Mouse (Mus musculus): ENCODE measurements around the gene Gpc5. TPM values are rescaled to one million over a fixed set of nuclear protein-coding genes. Genes with fewer than 3 reads are reported as not detected.

Gene Gpc5
- total and polyA plus RNA-seq, 3 experiments: 0.14 TPM; not detected in 2

DNA sequence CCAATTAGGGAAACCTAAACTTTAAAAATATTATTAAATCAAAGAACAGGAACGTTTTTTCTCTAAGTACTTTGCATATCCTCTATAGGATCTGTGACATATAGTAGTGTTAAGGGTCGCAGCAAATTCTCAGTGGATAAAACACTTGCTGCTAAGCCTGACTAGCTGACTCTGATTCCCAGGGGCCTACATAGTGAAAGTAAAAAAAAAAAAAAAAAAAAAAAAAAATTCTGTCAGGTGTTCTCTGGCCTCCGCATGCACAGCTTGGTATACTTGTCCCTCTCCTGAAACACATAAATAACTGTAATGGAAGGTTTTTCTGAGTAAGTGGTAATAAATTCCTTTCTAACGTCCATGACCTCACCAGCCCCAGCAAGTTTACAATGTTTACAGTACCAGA is 995.0 kb downstream of the Gpc5 start:
- no peaks in the 10 kb centered on the region for H3K27me3 ChIP-seq (replicated peaks)
- H3K9ac ChIP-seq (ENCODE audit: insufficient read depth, low read depth): no peak overlapping the region
- no peaks in the 10 kb centered on the region for H3K4me1 ChIP-seq (ENCODE audit: control insufficient read depth in 1 of 2, insufficient read depth in 2 of 2)
- no peak overlapping the region for H3K27ac ChIP-seq (ENCODE audit: insufficient read depth, low read depth)
- H3K9me3 ChIP-seq (replicated peaks; ENCODE audit: low read length): no peaks in the 10 kb centered on the region
- no peak overlapping the region for H3K4me2 ChIP-seq (ENCODE audit: insufficient read depth, low read depth, poor library complexity, severe bottlenecking)
- DNase-seq (ENCODE audit: extremely low read depth): no peak
- no peaks in the 10 kb centered on the region for H3K36me3 ChIP-seq (replicated peaks in 1 of 2; ENCODE audit: control insufficient read depth in 1 of 2, insufficient read depth in 1 of 2, low read length in 1 of 2)
- H3K4me3 ChIP-seq (replicated peaks in 1 of 3; ENCODE audit: low read depth in 2 of 3, low read length in 2 of 3, poor library complexity in 1 of 3): no peak overlapping the region
- dilution Hi-C loops (cut with MboI; ENCODE audit: extremely low pct_ligation_motif_present, extremely low pct_unique_long_range_greater_than_20kb, low sequenced_read_pairs) (no loop called here), in situ Hi-C loops (cut with MboI; ENCODE audit: low pct_ligation_motif_present, low pct_unique_long_range_greater_than_20kb, low sequenced_read_pairs) (no loop called here)
- no peaks in the 10 kb centered on the region for H3K79me2 ChIP-seq (replicated peaks; ENCODE audit: control insufficient read depth, extremely low read depth, insufficient read depth, poor library complexity, severe bottlenecking)
- TF ChIP-seq ZNF384 (IDR thresholded peaks at IDR 0.05; ENCODE audit: low read depth, low read length): no peak
- TF ChIP-seq ETS1 (conservative IDR thresholded peaks at IDR 0.05; ENCODE audit: low read depth, low read length): no peak
- TF ChIP-seq KAT2A (IDR thresholded peaks at IDR 0.05; ENCODE audit: insufficient replicate concordance, low read length): no peak
- no peak for TF ChIP-seq NELFE (IDR thresholded peaks at IDR 0.05; ENCODE audit: low read depth, low read length)
- TF ChIP-seq IRF4 (IDR thresholded peaks at IDR 0.05; ENCODE audit: low read depth, low read length): no peak
- no peak for TF ChIP-seq ZMIZ1 (IDR thresholded peaks at IDR 0.05; ENCODE audit: low read depth, low read length)
- TF ChIP-seq MYC (IDR thresholded peaks at IDR 0.05; ENCODE audit: low read depth, low read length): no peak
- TF ChIP-seq RCOR1 (conservative IDR thresholded peaks at IDR 0.05; ENCODE audit: low read depth, low read length): no peak
- no peak for TF ChIP-seq BHLHE40 (IDR thresholded peaks at IDR 0.05; ENCODE audit: low read depth, low read length)
- TF ChIP-seq POLR2AphosphoS2 (IDR thresholded peaks at IDR 0.05; ENCODE audit: low read depth, low read length): no peak
- no peak for TF ChIP-seq ZKSCAN1 (IDR thresholded peaks at IDR 0.05; ENCODE audit: borderline replicate concordance, low read depth, low read length)
- no peak for TF ChIP-seq HCFC1 (IDR thresholded peaks at IDR 0.05; ENCODE audit: low read depth, low read length)
- no peak for TF ChIP-seq E2F4 (IDR thresholded peaks at IDR 0.05; ENCODE audit: insufficient replicate concordance, low read depth, low read length)
- TF ChIP-seq USF1 (IDR thresholded peaks at IDR 0.05; ENCODE audit: low read depth, low read length): no peak
- TF ChIP-seq TCF12 (IDR thresholded peaks at IDR 0.05; ENCODE audit: low read depth, low read length): no peak
- no peak for TF ChIP-seq TBP (conservative IDR thresholded peaks at IDR 0.05; ENCODE audit: low read depth, low read length)
- TF ChIP-seq MAX (IDR thresholded peaks at IDR 0.05; ENCODE audit: low read length): no peak
- no peak for TF ChIP-seq ELF1 (IDR thresholded peaks at IDR 0.05; ENCODE audit: low read depth, low read length)
- no peak for TF ChIP-seq MAZ (IDR thresholded peaks at IDR 0.05; ENCODE audit: low read depth, low read length)

GRCm38 (mm10) chr14:116127943-116128342 is 1035.9 kb downstream of the Gpc5 start:
- in situ Hi-C loops (cut with MboI; ENCODE audit: low pct_ligation_motif_present, low pct_unique_long_range_greater_than_20kb, low sequenced_read_pairs): no loop called here
- Histone ChIP-seq H3K27ac (ENCODE audit: insufficient read depth, low read depth) (no peak overlapping the region), H3K36me3 (replicated peaks in 1 of 2; ENCODE audit: control insufficient read depth in 1 of 2, insufficient read depth in 1 of 2, low read length in 1 of 2) (no peaks in the 10 kb centered on the region), H3K4me2 (ENCODE audit: insufficient read depth, low read depth, poor library complexity, severe bottlenecking) (no peak overlapping the region), H3K9ac (ENCODE audit: insufficient read depth, low read depth) (no peak overlapping the region), H3K79me2 (replicated peaks; ENCODE audit: control insufficient read depth, extremely low read depth, insufficient read depth, poor library complexity, severe bottlenecking) (no peaks in the 10 kb centered on the region), H3K27me3 (replicated peaks) (no peaks in the 10 kb centered on the region), H3K9me3 (replicated peaks; ENCODE audit: low read length) (peaks cover 2% of the 10 kb centered on the region), H3K4me1 (ENCODE audit: control insufficient read depth in 1 of 2, insufficient read depth in 2 of 2) (no peaks in the 10 kb centered on the region), H3K4me3 (replicated peaks in 1 of 3; ENCODE audit: low read depth in 2 of 3, low read length in 2 of 3, poor library complexity in 1 of 3) (no peak overlapping the region)
- no peak for DNase-seq (ENCODE audit: extremely low read depth)
- TF ChIP-seq MEF2A (IDR thresholded peaks at IDR 0.05; ENCODE audit: borderline replicate concordance, low read depth, low read length) (no peak), CHD1 (IDR thresholded peaks at IDR 0.05; ENCODE audit: low read depth, low read length) (no peak), ZKSCAN1 (IDR thresholded peaks at IDR 0.05; ENCODE audit: borderline replicate concordance, low read depth, low read length) (no peak), ZNF384 (IDR thresholded peaks at IDR 0.05; ENCODE audit: low read depth, low read length) (no peak), JUND (conservative IDR thresholded peaks at IDR 0.05; ENCODE audit: low read depth, low read length) (no peak), UBTF (IDR thresholded peaks at IDR 0.05; ENCODE audit: low read depth, low read length) (no peak), E2F4 (IDR thresholded peaks at IDR 0.05; ENCODE audit: insufficient replicate concordance, low read depth, low read length) (no peak), CTCF (conservative IDR thresholded peaks at IDR 0.05 in 1 of 2, IDR thresholded peaks at IDR 0.05 in 1 of 2; ENCODE audit: low read depth in 2 of 2, low read length in 2 of 2) (no peak), GABPA (IDR thresholded peaks at IDR 0.05; ENCODE audit: insufficient replicate concordance, low read depth, low read length) (no peak), KAT2A (IDR thresholded peaks at IDR 0.05; ENCODE audit: insufficient replicate concordance, low read length) (no peak), SMC3 (IDR thresholded peaks at IDR 0.05; ENCODE audit: low read depth, low read length) (no peak), HCFC1 (IDR thresholded peaks at IDR 0.05; ENCODE audit: low read depth, low read length) (no peak)
- dilution Hi-C loops (cut with MboI; ENCODE audit: extremely low pct_ligation_motif_present, extremely low pct_unique_long_range_greater_than_20kb, low sequenced_read_pairs): no loop called here

All from CH12.LX (cell line).